Mouse (Mus musculus): Measurements from ENCODE around the gene Gnaz.

GRCm38 (mm10) chr10:74924274-74924673 lies 42.7 kb upstream of the Gnaz start:
- TF ChIP-seq POLR2A (IDR thresholded peaks at IDR 0.05; ENCODE audit: extremely low read depth, insufficient read depth, low read length) (no peak), CTCF (IDR thresholded peaks at IDR 0.05; ENCODE audit: extremely low read depth, insufficient read depth, low read length) (no peak)
